Mouse (Mus musculus) spleen, adult 18-20 months (tissue): ENCODE data around the gene Ugt2b5.
"Not testable (repeated sequence)": the region's sequence is repeated elsewhere in the genome, so short reads cannot be mapped to it uniquely, and the experiment has no call there.

ENCODE experiments used
- DNase-seq, 2 experiments: peaks; one replicate each; pipeline ENCODE4 v3.0.0; 2022; ENCODE audit warnings: mixed read lengths in 2 of 2

Ugt2b5 gene

DNA sequence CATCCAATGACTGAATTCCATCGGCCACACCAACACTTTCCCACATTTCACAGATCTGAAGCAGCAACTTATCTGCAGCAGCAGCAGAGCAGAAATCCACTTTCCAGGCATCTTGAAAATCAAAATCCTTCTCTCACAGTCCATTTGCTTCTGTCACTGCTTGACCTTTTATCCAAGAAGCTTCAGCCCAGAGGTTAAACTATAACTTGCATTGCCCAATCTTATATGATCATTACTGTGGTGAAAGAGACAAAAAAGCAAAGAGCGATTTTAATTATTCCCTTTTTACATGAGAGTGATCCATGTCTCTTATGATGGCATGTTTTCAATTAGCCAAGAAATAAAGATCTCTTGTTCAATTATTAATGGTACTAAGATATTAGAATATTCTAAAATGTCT lies at the start of gene Ugt2b5:
Gene Ugt2b5, minus strand, starts transcription at position 123 of the 400 bp plus-strand sequence.
- not testable (repeated sequence) for DNase-seq

DNA sequence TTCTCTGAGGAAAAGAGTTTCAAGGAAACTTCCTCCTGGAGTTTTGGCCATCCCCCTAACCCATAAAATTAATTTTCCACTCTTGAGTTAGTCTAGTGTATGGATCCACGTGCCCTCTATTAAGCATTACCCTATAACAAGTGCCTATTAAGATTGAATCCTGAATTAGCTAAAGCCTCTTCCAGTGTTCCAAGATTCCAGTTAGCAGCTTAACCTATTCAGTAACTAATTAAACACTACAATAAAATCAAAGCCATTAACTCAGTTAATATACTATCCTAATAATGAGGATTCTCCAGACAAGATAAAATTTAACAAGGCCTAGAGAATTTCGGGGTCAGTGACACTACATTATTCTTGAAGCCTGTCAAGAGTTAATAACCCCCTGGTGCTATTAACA lies 35.7 kb upstream of the Ugt2b5 start:
- not testable (repeated sequence) for DNase-seq

DNA sequence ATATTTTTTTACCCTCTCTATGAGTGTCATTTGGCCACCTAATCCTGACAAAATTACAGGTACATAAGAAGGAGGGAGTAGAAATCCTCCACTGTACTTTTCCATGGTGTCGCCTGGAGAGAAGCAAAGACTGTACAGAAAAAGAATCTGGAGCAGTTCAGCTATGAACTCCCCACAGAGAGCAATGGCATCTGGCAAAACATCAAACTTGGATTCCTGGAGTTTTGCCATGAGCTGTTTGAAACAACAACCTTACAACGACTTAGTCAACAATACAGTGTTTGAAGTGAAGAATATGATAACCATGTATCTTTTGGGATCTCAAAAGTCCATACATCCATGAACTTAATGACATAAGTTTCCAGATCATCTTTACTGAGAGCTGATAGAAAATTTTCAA lies 34.6 kb upstream of the Ugt2b5 start:
- DNase-seq: no peak

DNA sequence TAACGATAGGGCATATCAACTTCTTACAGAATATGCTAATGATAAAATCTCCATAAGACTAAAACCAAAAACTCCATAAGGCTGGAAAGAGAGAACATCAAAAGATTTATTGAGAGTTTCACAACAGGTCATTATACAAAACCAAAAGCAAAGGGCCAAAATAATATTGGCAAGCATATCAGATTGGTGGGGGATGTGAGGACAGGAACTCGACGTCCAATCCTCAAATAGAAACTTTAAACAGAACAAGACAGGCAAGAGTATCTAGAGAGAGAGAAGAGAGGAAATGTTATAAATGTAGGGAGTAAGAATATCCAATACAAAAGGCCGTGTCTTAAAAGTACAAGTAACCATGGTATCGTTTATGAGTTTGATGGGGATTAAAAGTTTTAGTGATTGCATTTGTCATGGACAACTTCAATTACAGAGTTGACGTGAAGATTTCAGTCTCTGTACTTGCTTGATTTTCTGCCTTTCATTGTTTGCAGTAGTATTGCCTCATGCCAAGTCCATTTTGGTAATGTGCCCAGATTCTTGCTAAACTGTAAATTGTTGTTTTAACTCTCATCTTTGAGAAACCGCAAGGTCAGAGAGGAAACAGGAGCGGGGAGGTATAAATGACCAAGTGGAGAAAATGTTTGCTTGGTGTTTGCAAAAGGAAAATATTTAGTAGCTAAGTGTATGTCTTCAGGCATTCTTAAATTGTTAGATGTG lies 7.8 kb upstream of the Ugt2b5 start:
- DNase-seq: no peak

DNA sequence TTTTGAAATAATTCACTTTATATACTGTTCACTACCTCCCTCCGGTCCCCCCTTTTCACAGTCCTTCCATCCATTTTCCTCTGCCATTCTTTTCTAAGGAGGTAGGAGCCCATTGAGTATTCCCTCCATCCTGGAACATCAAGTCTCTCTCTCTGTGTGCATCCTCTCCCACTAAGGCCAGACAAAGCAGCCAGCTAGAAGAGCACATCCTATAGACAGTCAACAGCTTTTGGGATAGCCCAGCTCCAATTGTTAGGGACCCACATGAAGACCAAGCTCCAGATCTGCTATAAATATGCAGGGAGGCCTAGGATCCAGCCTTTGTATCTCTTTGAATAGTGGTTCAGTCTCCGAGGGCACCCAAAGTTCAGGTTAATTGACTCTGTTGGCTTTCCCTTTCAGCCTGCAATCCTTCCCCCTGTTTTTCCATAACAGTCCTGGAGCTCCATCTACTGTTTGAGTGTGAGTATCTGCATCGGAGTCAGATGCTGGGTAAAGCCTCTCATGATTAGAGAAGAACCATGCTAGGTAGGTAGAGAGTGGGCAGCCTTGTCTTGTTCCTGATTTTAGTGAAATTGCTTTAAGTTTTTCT lies 2.8 kb upstream of the Ugt2b5 start:
- DNase-seq: no peak

DNA sequence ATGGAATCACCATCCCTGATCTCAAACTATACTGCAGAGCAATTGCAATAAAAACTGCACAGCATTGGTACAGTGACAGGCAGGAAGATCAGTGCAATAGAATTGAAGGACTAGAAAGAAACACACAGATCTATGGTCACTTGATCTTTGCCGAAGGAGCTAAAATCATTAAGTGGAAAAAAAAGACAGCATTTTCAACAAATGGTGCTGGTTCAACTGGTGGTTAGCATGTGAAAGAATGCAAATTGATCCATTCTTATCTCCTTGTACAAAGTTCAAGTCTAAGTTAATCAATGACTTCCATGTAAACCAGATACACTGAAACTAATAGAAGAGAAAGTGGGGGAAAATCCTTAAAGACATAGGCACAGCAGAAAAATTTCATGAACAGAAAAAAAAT lies 36.4 kb downstream of the Ugt2b5 start:
- not testable (repeated sequence) for DNase-seq

DNA sequence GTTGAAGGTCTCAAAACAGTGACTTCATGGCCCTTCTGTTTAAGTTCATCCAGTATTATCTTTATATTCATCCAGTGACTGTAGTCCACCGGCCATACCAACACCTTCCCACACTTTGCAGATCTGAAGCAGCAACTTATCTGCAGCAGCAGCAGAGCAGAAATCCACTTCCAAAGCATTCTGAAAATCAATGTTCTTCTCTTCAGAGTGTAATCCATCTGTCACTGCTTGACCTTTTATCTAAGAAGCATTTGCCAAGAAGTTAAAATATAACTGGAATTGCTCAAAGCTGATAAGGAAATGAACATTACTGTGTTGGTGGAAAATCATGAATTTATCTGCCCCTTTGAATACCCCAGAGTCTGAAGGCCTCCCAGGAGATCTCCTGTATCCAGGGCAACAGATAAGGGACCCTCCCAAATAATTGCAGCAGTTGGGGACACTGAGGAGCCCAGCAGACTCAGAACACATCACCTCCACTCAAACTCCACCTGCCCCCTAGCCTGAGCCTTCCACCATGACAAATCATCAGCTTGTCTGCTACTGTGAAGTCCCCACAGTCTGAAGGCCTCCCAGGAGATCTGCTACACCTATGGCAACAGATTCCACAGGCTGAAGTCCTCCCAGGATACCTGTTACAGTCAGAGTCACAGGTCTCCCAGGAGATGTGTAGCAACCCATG lies 47.6 kb downstream of the Ugt2b5 start, which contains the start of gene Ugt2b36:
Gene Ugt2b36, minus strand, starts transcription at position 210 of the 682 bp plus-strand sequence.
- no peak for DNase-seq

DNA sequence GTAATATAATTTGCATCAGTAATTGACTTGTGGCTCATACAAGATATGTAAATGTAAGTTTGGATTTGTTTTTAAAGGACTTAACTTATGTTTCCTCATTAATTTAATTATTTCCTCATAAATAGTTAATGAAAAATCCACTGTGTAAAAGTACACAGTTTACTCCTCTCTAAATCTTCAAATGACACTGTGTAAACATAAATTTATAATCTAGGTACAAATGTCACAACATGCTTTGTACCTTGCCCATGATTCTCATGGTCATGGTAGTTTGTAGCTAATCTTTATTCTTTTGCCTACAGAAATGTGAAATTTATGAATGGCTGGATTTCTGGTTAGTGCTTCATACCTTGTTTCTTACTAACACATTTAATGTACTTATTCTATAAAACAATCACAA lies 49.0 kb downstream of the Ugt2b5 start:
- DNase-seq: no peak

DNA sequence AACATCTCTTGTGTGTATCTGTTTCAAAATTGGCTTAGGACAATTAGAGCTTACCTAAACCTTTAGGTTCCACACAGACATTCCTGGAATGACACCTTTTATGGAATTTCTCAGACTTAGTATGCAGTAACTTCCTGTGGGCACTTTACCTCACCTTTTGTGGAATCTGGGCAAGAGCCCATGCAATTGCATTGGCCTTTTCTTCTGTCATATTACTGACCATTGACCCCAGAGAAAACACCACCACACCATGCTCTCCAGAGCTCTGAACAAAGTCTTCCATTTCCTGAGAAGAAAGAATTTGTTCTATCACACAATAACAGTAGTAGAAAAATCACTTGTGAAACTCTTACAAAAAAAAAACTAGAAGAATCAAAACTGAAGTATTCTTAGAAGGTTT lies 50.9 kb downstream of the Ugt2b5 start:
- DNase-seq: no peak

DNA sequence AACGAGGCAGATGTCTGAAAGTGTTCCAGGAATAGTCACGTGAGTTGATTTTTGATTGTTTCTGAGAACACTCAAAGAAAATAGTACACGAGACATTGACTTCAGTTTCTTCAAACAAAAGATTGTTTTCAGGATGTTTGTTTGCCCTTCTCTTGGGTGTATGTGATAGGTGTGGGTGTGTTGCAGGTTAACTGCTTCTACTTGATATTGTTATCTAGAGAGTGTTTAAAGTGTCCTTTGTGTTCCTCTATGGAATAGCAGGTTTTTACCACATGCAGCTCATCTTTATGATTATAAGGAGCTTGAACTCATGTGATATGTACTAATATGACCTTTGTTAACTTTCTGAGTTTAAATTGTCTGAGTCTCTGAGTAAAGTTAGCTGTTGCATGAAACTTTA lies 53.8 kb downstream of the Ugt2b5 start:
- DNase-seq: no peak
